Mouse (Mus musculus) adrenal gland (tissue): ENCODE measurements around the gene Prx.

Experiments used
- intact Hi-C: fragments of 180-260 bp; cut with DNase I; formaldehyde crosslinking; loops from one replicate; pipeline ENCODE4 v1.15.1; 2025

The Prx gene

DNA sequence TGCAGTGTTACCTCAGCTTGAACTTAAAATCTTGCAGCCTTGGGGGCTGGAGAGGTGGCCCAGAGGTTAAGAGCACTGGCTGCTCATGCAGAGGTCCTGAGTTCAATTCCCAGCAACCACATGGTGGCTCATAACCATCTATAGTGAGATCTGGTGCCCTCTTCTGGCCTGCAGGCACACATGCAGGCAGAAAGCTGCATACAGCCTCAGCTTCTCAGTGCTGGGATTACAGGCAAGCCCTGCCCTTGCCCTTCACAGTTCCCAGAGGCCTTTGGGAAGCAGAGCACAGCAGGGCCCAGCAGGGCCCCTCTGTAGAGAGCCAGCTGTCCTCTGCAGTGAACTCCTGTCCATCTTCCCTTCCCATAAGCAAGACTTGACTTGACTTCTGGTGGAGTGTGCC is 21.0 kb downstream of the Prx start:
- intact Hi-C loops, result loop anchor here (10.0 kb wide), 1 partner anchor 185 kb away; the partner anchor contains the start of gene Ltbp4

DNA sequence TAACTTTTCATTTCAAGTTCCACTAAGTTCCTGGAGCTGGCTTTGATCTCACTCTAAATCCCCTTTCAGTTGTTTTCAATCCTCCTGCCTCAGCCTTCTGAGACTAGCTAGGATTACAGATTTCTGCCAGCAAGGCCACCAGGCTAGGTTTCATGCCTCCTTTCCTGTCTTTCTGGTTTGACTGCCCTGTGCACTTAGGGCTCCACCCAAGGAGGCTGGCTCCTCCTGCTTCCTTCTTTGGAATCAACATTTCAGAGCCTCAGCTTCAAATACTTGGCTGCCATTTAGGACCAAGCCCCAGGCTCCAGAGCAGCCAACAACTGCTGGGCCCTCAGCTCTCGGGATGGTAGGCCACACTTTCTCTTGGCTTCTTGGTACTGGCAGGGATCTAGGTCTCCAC is 21.5 kb downstream of the Prx start:
- intact Hi-C loops, result loop anchor here (10.0 kb wide), 1 partner anchor 186 kb away; the partner anchor contains the start of gene Ltbp4

DNA sequence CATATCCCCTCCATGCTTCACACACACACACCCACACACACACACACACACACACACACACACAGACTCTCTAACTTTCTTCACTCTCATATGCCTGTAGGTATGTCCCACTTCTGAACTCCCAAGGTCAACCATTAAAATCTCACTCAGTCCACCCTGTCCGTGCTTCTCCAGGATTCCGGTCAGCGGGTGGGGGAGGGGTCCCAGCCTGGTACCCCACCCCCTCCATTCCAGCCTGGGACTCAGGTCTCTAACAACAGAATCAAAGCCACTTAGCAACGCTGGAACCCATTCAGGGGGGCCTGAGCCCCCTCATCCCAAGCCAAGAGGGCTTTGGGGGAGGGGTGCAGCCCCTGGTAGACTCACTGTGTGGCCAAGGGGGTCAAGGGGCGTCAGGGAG is 23.8 kb downstream of the Prx start, which contains the start of gene Hipk4:
Gene Hipk4 (plus strand): TSS at position 301 of the 400 bp plus-strand sequence.
- intact Hi-C loops, result loop anchor here (10.0 kb wide), 1 partner anchor 188 kb away; the partner anchor contains the start of gene Ltbp4

DNA sequence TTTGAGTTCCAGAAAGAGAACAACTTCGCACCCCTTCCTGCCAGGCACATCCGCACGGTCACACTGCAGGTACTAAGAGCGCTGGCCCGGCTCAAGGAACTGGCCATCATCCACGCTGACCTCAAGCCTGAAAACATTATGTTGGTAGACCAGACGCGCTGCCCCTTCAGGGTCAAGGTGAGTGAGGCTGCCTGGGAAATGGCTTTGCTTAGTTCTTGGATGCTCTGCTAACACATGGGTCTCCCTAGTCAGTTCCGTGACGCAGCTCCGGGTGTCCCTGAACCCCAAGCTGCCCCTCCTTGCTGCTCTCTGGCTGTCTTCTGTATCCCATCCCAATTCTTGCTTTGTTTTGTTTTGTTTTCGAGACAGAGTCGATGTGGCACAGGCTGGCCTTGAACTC is 24.7 kb downstream of the Prx start:
- intact Hi-C loops, result loop anchor here (10.0 kb wide), 1 partner anchor 189 kb away; the partner anchor contains the start of gene Ltbp4

DNA sequence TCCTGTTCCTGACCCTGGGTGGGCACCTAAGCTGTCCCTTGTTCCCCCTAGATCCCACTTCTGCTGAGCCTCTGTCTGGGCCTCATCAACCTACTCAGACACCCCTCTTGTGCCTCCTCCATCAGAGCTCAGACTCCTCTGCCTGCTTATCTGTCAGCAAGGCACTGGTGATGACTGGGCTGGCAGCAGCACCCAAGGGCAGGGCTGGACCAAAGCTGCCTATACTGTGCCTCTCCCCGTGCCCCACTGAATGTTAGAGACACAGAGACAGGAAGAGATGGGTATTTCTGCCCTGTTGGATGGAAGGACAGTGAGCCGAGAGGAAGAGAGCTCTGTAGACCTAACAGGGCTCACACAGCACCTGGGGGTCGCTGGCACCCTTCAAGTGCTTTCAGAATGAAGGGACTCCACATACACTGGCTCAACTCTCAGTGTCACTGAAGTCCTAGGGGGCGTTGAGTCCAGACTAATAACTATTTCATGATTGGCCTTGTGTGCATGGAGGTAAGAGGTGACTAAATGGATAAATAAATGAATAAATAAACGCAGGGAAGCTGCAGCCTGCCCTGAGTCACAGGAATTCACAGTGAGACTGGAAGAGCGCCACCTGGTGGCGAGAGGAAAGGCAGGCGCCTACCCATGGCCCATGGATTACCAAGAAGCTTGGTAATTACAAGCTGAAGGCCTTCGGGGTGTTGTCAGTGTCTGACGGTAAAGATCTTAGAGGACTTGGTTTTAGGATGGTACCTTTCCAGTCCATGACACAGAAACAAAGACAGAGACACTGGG is 27.1 kb downstream of the Prx start:
- intact Hi-C loops, result loop anchor here (10.0 kb wide), 1 partner anchor 191 kb away; the partner anchor contains the start of gene Ltbp4

DNA sequence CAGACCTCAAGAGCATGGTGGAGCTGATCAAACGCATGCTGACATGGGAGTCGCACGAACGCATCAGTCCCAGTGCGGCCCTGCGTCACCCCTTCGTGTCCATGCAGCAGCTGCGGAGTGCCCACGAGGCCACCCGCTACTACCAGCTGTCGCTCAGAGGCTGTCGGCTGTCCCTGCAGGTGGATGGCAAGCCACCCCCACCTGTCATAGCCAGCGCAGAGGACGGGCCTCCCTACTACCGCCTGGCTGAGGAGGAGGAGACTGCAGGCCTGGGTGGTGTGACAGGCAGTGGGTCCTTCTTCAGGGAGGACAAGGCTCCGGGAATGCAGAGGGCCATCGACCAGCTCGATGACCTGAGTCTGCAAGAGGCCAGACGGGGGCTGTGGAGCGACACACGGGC is 29.9 kb downstream of the Prx start:
- intact Hi-C loops, result loop anchor here (10.0 kb wide), 1 partner anchor 194 kb away; the partner anchor contains the start of gene Ltbp4

DNA sequence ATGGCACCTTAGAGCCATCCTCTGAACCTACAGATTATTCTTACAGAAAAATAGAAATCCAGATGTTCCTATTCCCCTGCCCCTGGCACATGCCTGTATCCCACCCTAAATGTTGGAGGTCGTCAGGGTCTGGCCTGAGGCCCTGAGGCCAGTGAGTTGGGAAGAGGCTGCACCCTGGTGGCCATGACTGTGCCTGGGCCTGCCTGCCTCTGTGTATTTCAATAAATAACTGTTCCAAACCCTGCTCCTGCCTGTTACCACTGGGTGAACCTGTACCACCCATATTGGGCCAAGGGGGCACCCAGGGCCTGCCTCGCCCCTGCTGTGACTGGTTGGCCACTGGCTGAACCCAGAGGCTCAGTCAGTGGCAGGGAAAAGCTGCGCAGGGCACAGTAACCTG is 31.8 kb downstream of the Prx start:
- intact Hi-C loops, result no loop called here

DNA sequence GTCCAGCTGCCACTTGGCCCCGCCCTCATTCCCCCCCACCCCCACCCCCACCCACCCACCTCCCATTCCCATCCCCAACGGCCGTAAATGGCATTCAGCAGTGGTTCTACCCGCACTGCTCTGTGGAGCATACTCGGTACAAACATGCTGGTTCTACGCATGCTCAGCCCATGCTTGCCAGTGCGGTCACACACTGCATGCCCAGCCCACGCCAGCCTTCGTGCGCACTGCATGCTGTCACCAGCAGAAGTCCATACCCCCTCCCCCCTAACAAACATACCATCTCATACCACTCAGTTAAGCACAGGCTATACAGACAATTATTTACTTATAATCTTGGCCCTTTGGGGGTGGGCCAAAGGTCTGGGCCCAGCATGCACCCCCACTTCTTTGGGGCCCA is 32.6 kb downstream of the Prx start:
- intact Hi-C loops, result no loop called here

DNA sequence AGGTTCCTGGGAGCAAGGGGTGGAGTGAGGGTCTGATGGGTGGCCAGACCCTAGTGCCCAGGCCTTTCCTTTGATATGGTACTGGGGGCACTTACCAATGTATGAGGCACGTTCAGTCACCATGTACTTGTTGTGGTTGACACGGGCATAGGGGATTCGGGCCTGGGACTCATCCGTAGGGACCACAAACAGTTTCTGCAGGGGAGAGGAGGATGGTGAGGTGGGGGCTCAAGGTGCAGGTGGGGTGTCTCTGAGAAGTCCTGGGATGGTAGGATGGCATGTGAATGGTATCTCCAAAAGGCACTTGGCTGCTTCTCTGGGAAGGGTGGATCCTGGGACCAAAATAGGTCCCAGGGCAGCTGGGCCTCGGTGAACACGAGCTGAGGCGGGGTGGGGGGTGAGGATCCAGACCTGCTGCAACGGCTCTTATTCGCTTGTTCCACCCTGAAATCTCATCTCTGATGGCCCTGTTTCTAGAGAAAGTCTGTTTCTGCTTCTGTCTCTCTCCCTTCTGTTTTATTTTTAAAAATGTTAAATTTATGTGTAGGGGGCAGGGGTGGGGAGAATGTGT is 33.4 kb downstream of the Prx start:
- intact Hi-C loops, result no loop called here

DNA sequence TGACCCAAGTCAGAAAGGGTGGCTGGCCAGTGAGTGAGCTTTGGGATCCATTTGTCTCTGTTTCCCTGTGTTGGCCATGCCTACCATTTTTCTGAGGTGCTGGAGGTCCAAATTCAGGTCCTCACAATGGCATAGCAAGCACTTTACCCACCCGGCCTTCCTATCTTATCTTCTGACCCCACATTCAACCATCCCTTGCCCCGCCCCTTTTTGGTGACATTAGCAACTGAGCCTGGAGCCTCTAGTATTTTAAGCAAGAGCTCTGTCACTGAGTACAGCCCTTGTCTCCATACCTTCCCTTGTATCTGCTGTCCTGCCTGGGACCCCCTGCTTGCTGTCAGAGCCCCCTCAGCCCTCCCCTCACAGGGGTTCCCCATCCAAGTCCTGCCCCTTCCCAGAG is 36.3 kb downstream of the Prx start:
- intact Hi-C loops, result no loop called here

DNA sequence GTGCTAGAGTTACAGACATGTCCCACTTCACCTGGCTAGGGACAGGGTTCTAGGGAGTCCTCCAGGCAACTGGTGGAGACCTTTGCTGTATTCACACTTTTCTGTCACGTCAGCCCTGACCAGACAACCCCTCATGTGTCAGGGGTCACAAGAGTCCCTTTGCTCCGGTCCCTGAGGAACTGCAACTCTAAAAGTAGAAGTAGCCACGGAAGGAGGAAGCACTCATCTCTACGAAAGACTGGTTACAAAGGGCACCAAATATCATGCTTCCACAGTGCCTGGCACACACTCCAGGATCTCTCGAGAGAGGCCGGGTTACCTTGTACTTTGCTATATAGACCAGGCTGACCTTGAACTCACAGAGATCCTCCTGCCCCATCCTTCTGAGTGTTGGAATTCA is 37.5 kb downstream of the Prx start:
- intact Hi-C loops, result no loop called here

DNA sequence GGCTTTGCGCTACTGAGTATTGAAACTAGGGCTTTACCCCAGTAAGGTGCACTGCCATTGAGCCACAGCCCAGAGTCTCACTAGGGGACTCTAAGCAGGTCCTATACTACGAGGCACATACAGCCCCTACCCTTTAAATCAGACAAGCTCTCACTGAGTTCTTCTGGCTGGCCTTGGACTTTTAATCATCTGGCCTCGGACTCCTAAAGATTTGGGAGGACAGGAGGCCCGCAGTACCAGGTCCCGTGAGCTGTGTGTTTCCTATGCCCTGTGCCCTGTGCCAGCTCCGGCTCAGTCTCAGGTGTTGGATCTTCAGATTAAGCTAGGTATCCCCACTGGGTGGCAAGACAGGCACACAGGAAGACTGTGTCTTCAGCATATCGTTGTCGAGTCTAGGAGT is 38.9 kb downstream of the Prx start:
- intact Hi-C loops, result no loop called here

DNA sequence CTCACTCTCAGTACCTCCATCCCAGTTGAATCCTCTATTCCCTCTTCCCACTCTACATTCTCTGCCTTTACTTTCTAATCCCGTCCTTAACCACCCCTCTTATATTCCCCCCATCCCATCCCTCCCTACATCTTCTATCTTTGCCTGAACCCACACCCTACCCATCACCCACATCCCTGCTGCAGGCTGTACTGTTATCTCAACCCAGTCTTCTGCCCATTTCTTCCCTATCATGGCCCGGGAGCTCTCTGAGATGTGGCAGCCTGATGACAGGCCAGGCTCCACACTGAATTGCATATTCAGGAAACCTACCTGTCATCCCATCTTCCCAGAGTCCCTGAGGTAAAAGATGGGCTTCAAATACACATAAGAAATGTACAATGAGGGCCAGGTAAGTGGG is 39.7 kb downstream of the Prx start:
- intact Hi-C loops, result no loop called here

DNA sequence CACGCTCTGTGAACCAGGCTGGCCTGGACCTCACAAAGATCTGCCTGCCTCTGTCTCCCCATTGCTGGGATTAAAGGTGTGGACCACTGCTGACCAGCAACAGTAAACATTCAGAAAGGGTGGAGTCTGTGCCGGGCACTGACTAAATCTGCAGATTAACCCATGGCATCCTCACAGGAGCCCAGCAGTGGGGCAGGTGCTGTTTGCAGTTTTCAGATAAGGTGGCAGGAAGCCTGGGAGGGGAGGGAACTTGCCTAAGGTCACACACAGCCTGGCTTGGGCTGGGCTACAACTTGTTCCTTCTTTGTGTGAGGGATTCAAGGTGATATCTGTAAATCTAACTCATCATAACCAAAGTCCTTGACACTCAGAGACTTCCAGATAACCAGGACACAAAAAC is 41.4 kb downstream of the Prx start:
- intact Hi-C loops, result no loop called here

DNA sequence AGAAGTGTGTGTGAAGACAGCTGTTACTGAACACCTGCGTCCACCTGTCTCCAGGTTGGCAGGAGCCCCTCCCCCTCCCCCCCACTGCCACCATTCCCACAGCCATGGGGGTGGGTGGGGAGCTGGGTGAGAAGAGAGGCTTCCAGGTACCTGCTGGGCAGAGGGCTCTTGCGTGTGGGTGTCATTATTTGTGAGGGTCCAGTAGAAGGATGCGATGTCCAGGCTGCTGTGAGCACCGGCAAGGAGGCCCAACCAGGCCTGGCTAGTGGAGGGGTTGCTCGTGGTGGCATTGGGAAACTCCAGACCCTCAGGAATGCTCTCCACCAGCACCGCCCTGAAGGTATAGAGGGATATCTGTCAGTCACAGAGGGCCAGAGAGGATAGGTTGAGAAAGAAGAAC is 41.8 kb downstream of the Prx start:
- intact Hi-C loops, result no loop called here

DNA sequence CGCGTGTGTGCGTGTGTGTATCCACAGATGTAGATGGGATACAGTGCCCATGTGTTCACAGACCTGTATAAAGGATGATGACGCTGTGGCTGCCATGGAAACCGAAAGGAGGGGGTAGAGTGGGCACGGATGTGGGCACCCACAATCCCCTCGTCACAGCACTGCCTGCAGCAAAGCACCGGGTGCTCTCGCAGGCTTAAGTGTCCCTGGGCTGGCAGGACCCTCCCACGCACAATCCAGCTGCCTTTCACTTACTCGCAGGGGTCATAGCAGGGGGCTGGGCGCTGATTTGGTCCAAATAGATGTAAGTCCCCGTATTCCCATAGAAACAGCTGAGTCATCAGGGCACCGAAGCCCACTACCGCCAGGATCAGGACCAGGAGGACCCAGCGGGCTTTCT is 42.3 kb downstream of the Prx start:
- intact Hi-C loops, result no loop called here

DNA sequence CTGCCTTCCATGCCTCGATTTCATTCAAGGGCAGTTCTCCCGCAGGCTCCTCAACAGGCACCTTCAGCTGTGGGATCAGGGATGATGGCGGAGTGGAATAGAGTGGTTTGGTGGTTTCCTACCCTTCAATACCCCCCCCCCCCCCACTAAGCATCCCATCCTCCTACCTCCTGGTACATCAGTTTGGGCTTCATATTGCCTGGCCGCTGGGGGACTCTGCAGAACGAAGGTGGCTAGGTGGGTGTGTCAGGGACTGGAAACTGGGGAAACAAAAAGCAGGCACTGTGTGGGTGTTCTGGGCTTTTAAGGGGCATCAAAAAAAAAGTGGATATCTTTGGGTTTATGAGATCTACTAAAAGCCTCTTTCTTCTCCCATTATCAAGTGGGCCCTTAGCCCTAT is 42.8 kb downstream of the Prx start:
- intact Hi-C loops, result no loop called here

DNA sequence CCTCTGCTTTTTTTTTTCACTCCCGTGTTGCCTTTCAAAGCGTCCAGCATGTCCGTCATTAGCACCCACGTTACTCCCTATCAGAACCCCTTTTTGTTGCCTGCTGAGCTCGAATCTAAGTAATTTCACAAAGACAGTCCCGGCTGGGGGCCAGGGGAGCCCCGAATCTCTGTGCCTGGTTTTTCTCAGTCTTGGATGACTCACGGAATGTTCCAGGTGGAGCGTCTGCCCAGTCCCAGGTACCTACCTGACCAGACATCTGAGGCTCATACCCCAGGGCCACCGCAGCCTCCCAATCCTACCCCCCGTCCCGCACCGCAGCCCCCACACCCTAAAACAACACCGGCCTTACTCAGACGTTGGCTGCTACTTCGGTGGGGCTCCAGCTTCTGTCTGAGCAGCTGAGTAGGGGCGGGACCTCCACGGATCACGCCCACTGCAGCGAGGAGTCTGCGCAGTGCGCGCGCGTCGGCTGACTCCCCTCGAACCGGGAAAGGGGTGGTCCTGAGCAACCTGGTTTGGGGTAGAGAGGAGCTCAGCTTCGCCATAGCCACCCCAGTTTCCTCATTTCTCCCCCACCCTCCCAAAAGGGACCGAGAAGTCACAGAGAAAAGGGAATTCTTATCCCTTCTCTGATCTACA is 43.4 kb downstream of the Prx start:
- intact Hi-C loops, result no loop called here

DNA sequence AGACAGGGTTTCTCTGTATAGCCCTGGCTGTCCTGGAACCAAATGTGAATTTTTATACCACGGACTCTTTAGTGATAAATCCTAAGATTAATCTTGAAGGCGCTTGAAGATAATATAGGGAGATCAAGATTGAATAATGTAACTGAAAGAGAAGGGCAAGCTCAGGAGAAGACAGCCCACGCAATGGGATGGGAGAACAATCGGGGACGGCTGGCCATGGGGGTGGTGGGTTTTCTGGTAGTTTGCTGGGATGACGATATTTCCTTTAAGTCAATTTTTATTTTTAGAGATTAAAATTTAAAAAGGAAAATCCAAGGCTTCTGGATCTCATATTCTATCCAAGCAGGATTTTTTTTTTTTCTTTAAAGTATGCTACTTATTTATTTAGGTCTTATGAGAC is 43.9 kb downstream of the Prx start:
- intact Hi-C loops, result no loop called here

DNA sequence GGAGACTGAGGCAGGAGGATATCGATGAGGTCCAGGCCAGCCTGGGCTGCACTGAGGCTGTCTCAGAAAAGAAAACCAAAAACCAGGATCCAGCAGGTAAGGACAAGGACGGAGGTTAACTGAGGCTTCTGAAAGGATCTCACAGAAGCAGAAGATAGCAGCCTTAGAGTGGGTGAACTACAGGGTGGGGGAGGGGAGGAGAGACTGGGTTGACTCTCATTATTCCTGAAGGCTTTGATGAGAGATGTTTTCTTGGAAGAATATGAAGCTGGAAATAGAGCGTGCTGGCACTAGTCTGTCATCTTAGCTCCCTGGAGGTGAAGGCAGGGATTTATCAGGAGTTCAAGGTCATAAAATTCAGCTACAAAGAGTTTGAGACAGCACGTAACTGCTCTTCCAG is 44.7 kb downstream of the Prx start:
- intact Hi-C loops, result no loop called here

DNA sequence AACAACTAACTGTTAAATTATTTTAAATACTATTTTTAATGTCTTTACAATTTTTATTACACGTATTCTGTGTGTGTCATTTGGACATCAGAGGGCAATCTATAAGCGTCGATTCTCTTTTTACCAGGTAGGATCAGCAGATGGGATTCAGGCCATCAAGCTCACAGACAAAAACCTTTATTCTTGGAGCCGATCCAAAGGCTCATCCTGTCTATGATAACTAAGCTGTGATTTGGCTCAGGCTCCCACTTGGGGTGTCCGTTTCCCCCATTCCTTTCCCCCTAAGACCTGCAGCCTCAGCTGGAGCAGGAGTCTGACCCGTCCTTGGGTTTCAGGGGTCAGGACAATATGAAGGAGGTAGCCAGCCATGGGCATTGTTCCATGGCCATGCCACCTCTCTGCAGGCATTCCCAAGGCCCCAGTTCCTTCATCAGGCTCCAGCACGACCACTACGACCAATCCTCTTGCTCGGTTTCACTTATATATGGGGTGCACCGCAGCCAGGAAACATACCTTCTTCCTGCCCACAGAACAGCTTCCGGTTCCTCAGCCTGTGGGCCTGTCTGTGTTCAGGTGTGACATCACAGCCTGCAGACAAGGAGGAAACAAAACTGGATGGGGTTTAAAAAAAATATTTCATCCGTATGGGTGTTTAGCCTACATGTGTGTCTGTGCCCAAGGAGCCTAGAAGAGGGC is 45.7 kb downstream of the Prx start:
- intact Hi-C loops, result no loop called here

DNA sequence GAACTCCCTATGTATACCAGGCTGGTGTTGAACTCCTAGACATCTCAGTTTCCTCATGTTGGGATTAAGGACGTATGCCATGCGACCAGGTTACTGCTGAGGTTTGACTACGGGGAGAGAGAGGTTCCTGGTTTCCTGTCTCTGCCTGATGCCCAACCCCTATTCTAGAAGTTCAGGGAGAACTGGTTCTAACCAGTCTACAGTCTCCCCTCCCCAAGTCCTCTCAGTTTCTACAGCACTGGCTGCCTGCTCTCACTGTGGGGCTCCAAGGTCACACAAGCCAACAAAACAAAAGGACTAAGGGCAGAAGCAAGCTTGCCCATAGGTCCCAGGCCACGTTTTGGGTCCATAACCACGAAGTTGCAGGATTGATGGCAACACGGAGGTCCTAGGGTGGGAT is 50.5 kb downstream of the Prx start:
- intact Hi-C loops, result no loop called here
